ENCODE assay signal across 9 mouse cellular contexts in the genomic region with DNA sequence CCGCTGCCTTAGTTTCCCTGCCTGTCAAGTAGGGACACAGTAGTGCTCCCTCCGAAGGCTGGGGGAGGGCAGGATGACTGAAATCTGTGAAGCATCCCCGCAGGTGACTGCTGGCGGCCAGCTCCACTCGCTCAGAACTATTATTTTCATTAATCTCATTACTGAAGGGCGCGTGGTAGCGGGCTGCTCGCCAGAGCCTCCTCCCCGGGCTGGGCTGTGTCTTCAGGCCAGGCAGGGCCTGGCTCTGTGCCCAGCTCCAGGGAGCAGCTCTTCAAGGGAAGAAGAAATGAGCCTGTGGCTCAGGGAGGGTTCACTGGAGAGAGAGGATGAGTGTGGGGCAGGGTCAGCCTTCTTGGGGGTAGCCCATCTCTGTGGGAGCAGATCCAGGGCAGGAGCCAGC. TPM values are rescaled to one million over a fixed set of nuclear protein-coding genes. Genes with fewer than 3 reads are reported as not detected.
DNase-seq lines count a peak whose midpoint lies in the region; ATAC-seq lines count a peak whose summit lies in the region.
"Had no signal": no experiment of that assay in that cellular context is flagged by ENCODE, and none has a peak within 500 bp of the region (broad histone marks: within the 10 kb centered on the region; RNA-seq: fewer than 3 reads in every experiment).

No protein-coding gene starts in this region.

- 0 out of 2 replicates have a peak overlapping the region, but pooled peaks have one; percentile 4 for H3K27ac ChIP-seq in intestine, embryonic 14.5 days (ENCODE audit: low read depth)
- H3K27ac ChIP-seq: liver, embryonic 15.5 days had no signal

- H3K4me2 ChIP-seq in intestine, embryonic 14.5 days (ENCODE audit: low read length): no peak overlapping the region
- H3K4me2 ChIP-seq: liver, embryonic 15.5 days had no signal

- intact Hi-C loops in left cerebral cortex, postnatal 4 days (cut with DNase I): no loop called here

- no peaks in the 10 kb centered on the region for H3K9me3 ChIP-seq in intestine, embryonic 14.5 days (ENCODE audit: control insufficient read depth, low read length)
- H3K9me3 ChIP-seq: liver, embryonic 15.5 days had no signal

- peak; percentile 96 for DNase-seq in left cerebral cortex, postnatal 4 days
- DNase-seq in left cerebral cortex, adult 8-10 months (ENCODE audit: low spot score in 2 of 2): no peak
- peak; percentile 79 to 86 for DNase-seq in cerebellum, adult 18-20 months
- peak; percentile 26 to 50 for DNase-seq in gastrocnemius, adult 8-10 months (ENCODE audit: low spot score in 2 of 2)
- DNase-seq in intestine, embryonic 14.5 days (ENCODE audit: low spot score): peak; percentile 80
- peak; percentile 88 for DNase-seq in lung, postnatal 10 days
- DNase-seq in testis, postnatal 10 days (ENCODE audit: low spot score): peak; percentile 91
- no peak for DNase-seq in c-Kit-positive CD71-positive TER-119-positive erythroid progenitor cells, embryonic 14.5 days (ENCODE audit: low spot score)

- WGBS in intestine, embryonic 14.5 days: 17% methylated on average over 10 of the region's 10 CpGs

- H3K27me3 ChIP-seq in intestine, embryonic 14.5 days (replicated peaks; ENCODE audit: control insufficient read depth, insufficient read depth, low read length): 0 out of 2 replicates have a peak, but pooled peaks cover 5% of the 10 kb centered on the region

- H3K4me1 ChIP-seq in intestine, embryonic 14.5 days (replicated peaks; ENCODE audit: control insufficient read depth, insufficient read depth, low read length): peaks cover 20% of the 10 kb centered on the region
- H3K4me1 ChIP-seq: liver, embryonic 15.5 days had no signal

- peak; percentile 56; the same call in 1 of the 2 replicates for ATAC-seq in intestine, embryonic 14.5 days (replicated peaks; ENCODE audit: low FRiP score, low TSS enrichment, low read depth)

- H3K36me3 ChIP-seq in intestine, embryonic 14.5 days (ENCODE audit: control insufficient read depth, insufficient read depth, low read length): no peaks in the 10 kb centered on the region
- H3K36me3 ChIP-seq: liver, embryonic 15.5 days had no signal

- no peak overlapping the region for H3K9ac ChIP-seq in intestine, embryonic 14.5 days (ENCODE audit: low read length)
- H3K9ac ChIP-seq: liver, embryonic 15.5 days had no signal

- no peak overlapping the region for H3K4me3 ChIP-seq in intestine, embryonic 14.5 days (ENCODE audit: low read depth, low read length)
- H3K4me3 ChIP-seq: liver, embryonic 15.5 days had no signal

RNA-seq across cellular contexts. Expression of gene Laptm5, which starts 38.3 kb away (rescaled TPM):
- 10 to 100 TPM; 10.8 to 15.0 TPM for total RNA-seq in left cerebral cortex, postnatal 4 days (2021)
- total RNA-seq in left cerebral cortex, adult 8-10 months (2022): 100 to 1,000 TPM in 2 of 4 experiments, 10 to 100 TPM in 2; 37.3 to 127 (median 71.2) TPM
- 1 to 10 TPM; 2.2 to 4.3 (median 2.6) TPM for total RNA-seq in gastrocnemius, adult 8-10 months (2022)
- polyA plus RNA-seq in intestine, embryonic 14.5 days (2014; fragmentation: Nextera tagmentation; extraction: Ambion mirVana): 37.2 and 40.6 TPM in 2 replicates

Comparison
In these comparisons a context has a peak if more than half of its experiments do, and no peak if none do; other contexts are left out.
1. DNase-seq: peak in left cerebral cortex, postnatal 4 days (single experiment), cerebellum, adult 18-20 months (2 of 2), gastrocnemius, adult 8-10 months (2 of 2), intestine, embryonic 14.5 days (single experiment), lung, postnatal 10 days (single experiment) and testis, postnatal 10 days (single experiment); none in left cerebral cortex, adult 8-10 months (0 of 2) and c-Kit-positive CD71-positive TER-119-positive erythroid progenitor cells, embryonic 14.5 days (single experiment).